Mouse (Mus musculus) neural tube, embryonic 10.5 days (tissue): ENCODE data around the gene Tnfrsf13c.
A peak's percentile ranks its signal among the peaks of the same experiment; 100 is the strongest.
"Not testable (repeated sequence)": the region's sequence is repeated elsewhere in the genome, so short reads cannot be mapped to it uniquely, and the experiment has no call there.

ENCODE experiments used
- DNase-seq: peaks from one replicate; pipeline ENCODE4 v3.0.0-alpha.2; 2017; ENCODE audit warnings: low spot score; ENCODE audit errors: extremely low spot score

Gene Tnfrsf13c

GRCm38 (mm10) chr15:82223657-82224601, at the start of gene Tnfrsf13c:
Gene Tnfrsf13c (minus strand): TSS chr15:82224369.
- DNase-seq: no peak

- no peak for DNase-seq
These were observed 48.1 kb upstream of the Tnfrsf13c start for GRCm38 (mm10) chr15:82272295-82272694.

- DNase-seq: peak; percentile 84
These were observed 47.0 kb upstream of the Tnfrsf13c start for GRCm38 (mm10) chr15:82271201-82271600.

GRCm38 (mm10) chr15:82268783-82269182, 44.6 kb upstream of the Tnfrsf13c start:
- DNase-seq: no peak

GRCm38 (mm10) chr15:82268185-82268584, 44.0 kb upstream of the Tnfrsf13c start:
- peak; percentile 51 for DNase-seq

- peak; percentile 77 for DNase-seq
These were observed 42.2 kb upstream of the Tnfrsf13c start for GRCm38 (mm10) chr15:82266356-82266755.

GRCm38 (mm10) chr15:82259510-82259909, 35.3 kb upstream of the Tnfrsf13c start:
- DNase-seq: peak; percentile 74

- DNase-seq: peak; percentile 42
These were observed 31.8 kb upstream of the Tnfrsf13c start for GRCm38 (mm10) chr15:82255944-82256383.

GRCm38 (mm10) chr15:82255248-82255647, 31.1 kb upstream of the Tnfrsf13c start:
- no peak for DNase-seq

GRCm38 (mm10) chr15:82252097-82252496, 27.9 kb upstream of the Tnfrsf13c start, which contains the start of gene 1500009C09Rik:
Gene 1500009C09Rik (plus strand): TSS chr15:82252397.
- no peak for DNase-seq

GRCm38 (mm10) chr15:82251579-82251978, 27.4 kb upstream of the Tnfrsf13c start:
- no peak for DNase-seq

GRCm38 (mm10) chr15:82247131-82247776, 23.1 kb upstream of the Tnfrsf13c start:
- no peak for DNase-seq

GRCm38 (mm10) chr15:82244805-82245161, 20.6 kb upstream of the Tnfrsf13c start:
- DNase-seq: not testable (repeated sequence)

GRCm38 (mm10) chr15:82244115-82244804, 20.1 kb upstream of the Tnfrsf13c start, which contains the start of gene Cenpm:
Gene Cenpm (minus strand): TSS chr15:82244748.
- DNase-seq: peak; percentile 94

- DNase-seq: no peak
These were observed 19.6 kb upstream of the Tnfrsf13c start for GRCm38 (mm10) chr15:82243742-82244114.

- DNase-seq: no peak
These were observed 19.1 kb upstream of the Tnfrsf13c start for GRCm38 (mm10) chr15:82243311-82243710.

- DNase-seq: peak; percentile 84
These were observed 12.4 kb upstream of the Tnfrsf13c start for GRCm38 (mm10) chr15:82236565-82236964.

- DNase-seq: no peak
These were observed 11.5 kb upstream of the Tnfrsf13c start for GRCm38 (mm10) chr15:82235661-82236060.

GRCm38 (mm10) chr15:82232651-82233050, 8.5 kb upstream of the Tnfrsf13c start:
- no peak for DNase-seq

GRCm38 (mm10) chr15:82231591-82232378, 7.6 kb upstream of the Tnfrsf13c start:
- no peak for DNase-seq

- DNase-seq: no peak
These were observed 6.9 kb upstream of the Tnfrsf13c start for GRCm38 (mm10) chr15:82231100-82231499.
